Comparison of ENCODE assay signal across 8 mouse cellular contexts in the genomic region with DNA sequence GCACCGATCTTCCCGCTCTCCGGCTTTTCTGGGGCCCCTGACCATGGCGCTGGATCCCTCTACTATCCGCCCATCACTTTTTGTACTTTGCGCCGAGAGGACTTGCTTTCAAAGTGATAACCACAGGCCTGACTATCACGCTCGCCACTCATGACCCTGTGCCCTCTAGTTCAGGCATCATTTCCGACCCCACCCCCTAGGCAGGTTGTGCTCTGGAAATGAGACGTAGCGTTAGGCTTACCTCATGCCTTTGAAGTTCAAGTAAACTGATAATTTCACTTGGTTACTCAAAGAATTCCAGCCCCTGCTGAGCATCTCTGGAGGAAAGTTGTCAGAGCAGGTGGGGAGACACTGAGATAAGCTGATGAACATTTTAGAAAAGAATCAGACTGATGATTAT. TPM values are rescaled to one million over a fixed set of nuclear protein-coding genes. Genes with fewer than 3 reads are reported as not detected.
DNase-seq lines count a peak whose midpoint lies in the region; ATAC-seq and TF ChIP-seq lines count a peak whose summit lies in the region.

No protein-coding gene starts in this region.

- ATAC-seq in embryonic facial prominence, embryonic 14.5 days (ENCODE audit: low read depth) = no peak
- ATAC-seq in intestine, embryonic 16.5 days = peak; percentile 17
- no peak for ATAC-seq in lung, postnatal 0 days
- no peak for ATAC-seq in stomach, embryonic 15.5 days (ENCODE audit: insufficient read depth, low FRiP score, low read depth)

- no peak overlapping the region for H3K27ac ChIP-seq in embryonic facial prominence, embryonic 14.5 days (replicated peaks; ENCODE audit: low read depth, low read length)
- H3K27ac ChIP-seq in intestine, embryonic 16.5 days (ENCODE audit: low read length) = peak overlapping the region; percentile 85
- H3K27ac ChIP-seq in lung, postnatal 0 days (ENCODE audit: low read length) = 0 out of 2 replicates have a peak overlapping the region, but pooled peaks have one; percentile 9
- no peak overlapping the region; the same call in 1 of the 2 replicates for H3K27ac ChIP-seq in stomach, embryonic 15.5 days

- H3K9me3 ChIP-seq in embryonic facial prominence, embryonic 14.5 days (ENCODE audit: control insufficient read depth, low read length) = no peaks in the 10 kb centered on the region
- no peaks in the 10 kb centered on the region for H3K9me3 ChIP-seq in intestine, embryonic 16.5 days (ENCODE audit: control insufficient read depth, low read length)
- H3K9me3 ChIP-seq in lung, postnatal 0 days (ENCODE audit: low read length) = no peaks in the 10 kb centered on the region
- no peaks in the 10 kb centered on the region for H3K9me3 ChIP-seq in stomach, embryonic 15.5 days

- peak overlapping the region; percentile 74 for H3K9ac ChIP-seq in embryonic facial prominence, embryonic 14.5 days (ENCODE audit: low read depth, low read length)
- H3K9ac ChIP-seq in intestine, embryonic 16.5 days (ENCODE audit: low read depth, low read length) = peak overlapping the region; percentile 85
- peak overlapping the region; percentile 75 for H3K9ac ChIP-seq in lung, postnatal 0 days (replicated peaks; ENCODE audit: low read depth)
- H3K9ac ChIP-seq in stomach, embryonic 15.5 days = peak overlapping the region; percentile 66

- 0 out of 2 replicates have a peak, but pooled peaks cover 3% of the 10 kb centered on the region for H3K4me1 ChIP-seq in embryonic facial prominence, embryonic 14.5 days (ENCODE audit: control insufficient read depth, insufficient read depth, low read length)
- peaks cover 14% of the 10 kb centered on the region for H3K4me1 ChIP-seq in intestine, embryonic 16.5 days (ENCODE audit: control insufficient read depth, insufficient read depth, low read length)
- peaks cover 12% of the 10 kb centered on the region for H3K4me1 ChIP-seq in lung, postnatal 0 days (ENCODE audit: insufficient read depth, low read depth, low read length)
- 0 out of 2 replicates have a peak, but pooled peaks cover 2% of the 10 kb centered on the region for H3K4me1 ChIP-seq in stomach, embryonic 15.5 days

- DNase-seq in kidney, adult 11 months = peak; percentile 59
- DNase-seq in kidney, postnatal 4 days = no peak
- no peak for DNase-seq in embryonic facial prominence, embryonic 14.5 days (ENCODE audit: low spot score)
- peak; percentile 18 for DNase-seq in lung, postnatal 0 days (ENCODE audit: low spot score)
- DNase-seq in ovary, postnatal 10 days (ENCODE audit: low spot score) = no peak
- no peak for DNase-seq in layer of hippocampus, adult 9-10 months (ENCODE audit: low spot score)

- 6% methylated on average over 12 of the region's 12 CpGs for WGBS in embryonic facial prominence, embryonic 14.5 days
- 4% methylated on average over 12 of the region's 12 CpGs for WGBS in intestine, embryonic 16.5 days
- WGBS in lung, postnatal 0 days = under 1% methylated on average over 12 of the region's 12 CpGs
- 3% methylated on average over 12 of the region's 12 CpGs for WGBS in stomach, embryonic 15.5 days

- no peaks in the 10 kb centered on the region for H3K27me3 ChIP-seq in embryonic facial prominence, embryonic 14.5 days (replicated peaks; ENCODE audit: control insufficient read depth, insufficient read depth, low read length)
- H3K27me3 ChIP-seq in intestine, embryonic 16.5 days (replicated peaks; ENCODE audit: control insufficient read depth, insufficient read depth, low read length) = no peaks in the 10 kb centered on the region
- H3K27me3 ChIP-seq in lung, postnatal 0 days (replicated peaks; ENCODE audit: insufficient read depth, low read length) = no peaks in the 10 kb centered on the region
- H3K27me3 ChIP-seq in stomach, embryonic 15.5 days (replicated peaks) = no peaks in the 10 kb centered on the region

- peak overlapping the region; percentile 73 for H3K4me3 ChIP-seq in embryonic facial prominence, embryonic 14.5 days (ENCODE audit: low read depth, low read length)
- peak overlapping the region; percentile 88 for H3K4me3 ChIP-seq in intestine, embryonic 16.5 days (ENCODE audit: low read length)
- H3K4me3 ChIP-seq in lung, postnatal 0 days (ENCODE audit: low read depth, low read length) = peak overlapping the region; percentile 59
- H3K4me3 ChIP-seq in stomach, embryonic 15.5 days (replicated peaks) = peak overlapping the region; percentile 79

- no peaks in the 10 kb centered on the region for H3K36me3 ChIP-seq in embryonic facial prominence, embryonic 14.5 days (ENCODE audit: control insufficient read depth, insufficient read depth, low read length)
- no peaks in the 10 kb centered on the region for H3K36me3 ChIP-seq in intestine, embryonic 16.5 days (ENCODE audit: control insufficient read depth, insufficient read depth, low read length)
- H3K36me3 ChIP-seq in lung, postnatal 0 days (ENCODE audit: insufficient read depth, low read length) = no peaks in the 10 kb centered on the region
- no peaks in the 10 kb centered on the region for H3K36me3 ChIP-seq in stomach, embryonic 15.5 days

- no peak for TF ChIP-seq CTCF in lung, postnatal 0 days (IDR thresholded peaks at IDR 0.05)

- TF ChIP-seq EP300 in lung, postnatal 0 days (IDR thresholded peaks at IDR 0.05) = no peak

- peak overlapping the region; percentile 96 for H3K4me2 ChIP-seq in embryonic facial prominence, embryonic 14.5 days (ENCODE audit: low read depth, low read length)
- H3K4me2 ChIP-seq in intestine, embryonic 16.5 days (ENCODE audit: low read depth, low read length) = peak overlapping the region; percentile 92
- H3K4me2 ChIP-seq in lung, postnatal 0 days (replicated peaks; ENCODE audit: low read depth, low read length) = peak overlapping the region; percentile 98
- peak overlapping the region; percentile 97 for H3K4me2 ChIP-seq in stomach, embryonic 15.5 days

RNA-seq across cellular contexts. Expression of a gene that starts 0.6 kb away (rescaled TPM):
- 1.6 and 2.8 TPM in 2 replicates for polyA plus RNA-seq in embryonic facial prominence, embryonic 14.5 days (2014; fragmentation: Nextera tagmentation; extraction: Ambion mirVana)
- polyA plus RNA-seq in intestine, embryonic 16.5 days (2015; fragmentation: Nextera tagmentation; extraction: Ambion mirVana) = 11.9 and 19.2 TPM in 2 replicates
- polyA plus RNA-seq in lung, postnatal 0 days (2015; fragmentation: Nextera tagmentation; extraction: Ambion mirVana) = 2.8 and 3.5 TPM in 2 replicates
- 2.8 and 3.6 TPM in 2 replicates for polyA plus RNA-seq in stomach, embryonic 15.5 days (2015; fragmentation: Nextera tagmentation; extraction: Ambion mirVana)

RNA-seq across cellular contexts. Expression of a gene that starts 1.0 kb away (rescaled TPM):
- 18.8 and 22.0 TPM in 2 replicates for polyA plus RNA-seq in embryonic facial prominence, embryonic 14.5 days (2014; fragmentation: Nextera tagmentation; extraction: Ambion mirVana)
- polyA plus RNA-seq in intestine, embryonic 16.5 days (2015; fragmentation: Nextera tagmentation; extraction: Ambion mirVana) = 36.0 and 40.9 TPM in 2 replicates
- 15.2 and 16.2 TPM in 2 replicates for polyA plus RNA-seq in lung, postnatal 0 days (2015; fragmentation: Nextera tagmentation; extraction: Ambion mirVana)
- 17.0 and 18.2 TPM in 2 replicates for polyA plus RNA-seq in stomach, embryonic 15.5 days (2015; fragmentation: Nextera tagmentation; extraction: Ambion mirVana)

RNA-seq across cellular contexts. Expression of a gene that starts 23.0 kb away (rescaled TPM):
- polyA plus RNA-seq in embryonic facial prominence, embryonic 14.5 days (2014; fragmentation: Nextera tagmentation; extraction: Ambion mirVana) = 188 and 213 TPM in 2 replicates
- polyA plus RNA-seq in intestine, embryonic 16.5 days (2015; fragmentation: Nextera tagmentation; extraction: Ambion mirVana) = 231 and 236 TPM in 2 replicates
- polyA plus RNA-seq in lung, postnatal 0 days (2015; fragmentation: Nextera tagmentation; extraction: Ambion mirVana) = 373 and 379 TPM in 2 replicates
- polyA plus RNA-seq in stomach, embryonic 15.5 days (2015; fragmentation: Nextera tagmentation; extraction: Ambion mirVana) = 208 and 211 TPM in 2 replicates

RNA-seq across cellular contexts. Expression of a gene that starts 23.0 kb away (rescaled TPM):
- 107 and 111 TPM in 2 replicates for polyA plus RNA-seq in embryonic facial prominence, embryonic 14.5 days (2014; fragmentation: Nextera tagmentation; extraction: Ambion mirVana)
- 116 and 121 TPM in 2 replicates for polyA plus RNA-seq in intestine, embryonic 16.5 days (2015; fragmentation: Nextera tagmentation; extraction: Ambion mirVana)
- 160 and 177 TPM in 2 replicates for polyA plus RNA-seq in lung, postnatal 0 days (2015; fragmentation: Nextera tagmentation; extraction: Ambion mirVana)
- polyA plus RNA-seq in stomach, embryonic 15.5 days (2015; fragmentation: Nextera tagmentation; extraction: Ambion mirVana) = 111 and 117 TPM in 2 replicates

RNA-seq across cellular contexts. Expression of a gene that starts 34.2 kb away (rescaled TPM):
- 0.47 and 0.54 TPM in 2 replicates for polyA plus RNA-seq in embryonic facial prominence, embryonic 14.5 days (2014; fragmentation: Nextera tagmentation; extraction: Ambion mirVana)
- 0.12 TPM in 2 replicates for polyA plus RNA-seq in intestine, embryonic 16.5 days (2015; fragmentation: Nextera tagmentation; extraction: Ambion mirVana)
- 0.05 TPM in 1 of 2 replicates, not detected in the other for polyA plus RNA-seq in lung, postnatal 0 days (2015; fragmentation: Nextera tagmentation; extraction: Ambion mirVana)
- polyA plus RNA-seq in stomach, embryonic 15.5 days (2015; fragmentation: Nextera tagmentation; extraction: Ambion mirVana) = 0.08 TPM in 1 of 2 replicates, not detected in the other

Comparison
In these comparisons a context has a peak if more than half of its experiments do, and no peak if none do; other contexts are left out.
1. DNase-seq: peak in kidney, adult 11 months (single experiment) and lung, postnatal 0 days (single experiment); none in kidney, postnatal 4 days (0 of 2), embryonic facial prominence, embryonic 14.5 days (single experiment), ovary, postnatal 10 days (single experiment) and layer of hippocampus, adult 9-10 months (single experiment).
2. H3K27ac ChIP-seq: peak in intestine, embryonic 16.5 days (single experiment) and lung, postnatal 0 days (single experiment); none in embryonic facial prominence, embryonic 14.5 days (single experiment) and stomach, embryonic 15.5 days (single experiment).
3. Peak in every context shown above with its lines, with median percentiles within 50 percentile points of each other: H3K4me2 ChIP-seq, H3K4me3 ChIP-seq and H3K9ac ChIP-seq.